Comparison of ENCODE assay signal across 8 mouse cellular contexts in the genomic region with DNA sequence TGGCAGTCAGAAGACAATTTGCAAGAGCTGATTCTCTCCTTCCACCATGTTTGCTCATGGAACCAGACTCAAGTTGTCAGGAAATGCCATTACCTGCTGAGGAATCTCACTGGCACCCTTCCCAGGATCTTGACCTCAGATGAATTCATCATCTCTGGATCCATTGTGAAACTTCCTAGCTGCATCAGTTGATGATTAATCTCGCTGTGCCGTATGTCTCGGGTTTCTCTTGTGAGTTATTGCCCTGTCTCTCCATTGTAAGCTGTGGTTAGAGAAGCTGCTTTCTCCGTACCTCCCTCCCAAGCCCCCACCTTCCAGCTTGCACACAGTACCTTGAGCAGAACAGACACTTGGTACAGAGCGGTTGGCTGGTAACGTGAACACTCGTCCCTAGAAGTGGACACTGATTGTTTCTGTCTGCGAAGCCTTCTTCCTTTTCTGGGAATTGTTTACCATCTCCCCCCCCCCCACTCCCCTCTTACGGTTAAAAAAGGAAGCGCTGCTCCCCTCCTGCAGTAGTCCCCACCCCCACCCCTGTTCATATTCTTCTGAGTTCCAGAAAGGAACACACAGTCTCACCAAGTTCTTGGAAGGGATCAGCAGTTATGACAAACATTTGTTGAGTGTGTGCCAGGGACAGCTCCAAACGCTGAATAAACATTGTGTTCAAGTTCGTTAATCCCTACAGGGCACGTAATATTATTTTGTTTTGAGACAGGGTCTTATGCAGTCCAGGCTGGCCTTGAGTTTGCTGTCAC. TPM values are rescaled to one million over a fixed set of nuclear protein-coding genes. Genes with fewer than 3 reads are reported as not detected.
A peak's percentile ranks its signal among the peaks of the same experiment; 100 is the strongest.
DNase-seq lines count a peak whose midpoint lies in the region; ATAC-seq lines count a peak whose summit lies in the region.

No protein-coding gene starts in this region.

- peak; percentile 68 for DNase-seq in urinary bladder, postnatal 14 days (ENCODE audit: low spot score)
- DNase-seq in urinary bladder, adult 2 months (ENCODE audit: low spot score), result no peak
- peak; percentile 13 for DNase-seq in forelimb bud, embryonic 11.5 days (ENCODE audit: low read depth, low spot score)
- DNase-seq in kidney, adult 18-20 months, result peak; percentile 83
- peak; percentile 88 for DNase-seq in lung, postnatal 25 days (ENCODE audit: low spot score)
- DNase-seq in left cerebral cortex, postnatal 4 days, result no peak
- no peak for DNase-seq in right cerebral cortex, postnatal 25 days

- intact Hi-C loops in left cerebral cortex, postnatal 4 days (cut with DNase I), result no loop called here

- ATAC-seq in monocyte, adult 5-6 weeks (replicated peaks; ENCODE audit: insufficient number of reproducible peaks, low FRiP score, low TSS enrichment, poor library complexity, severe bottlenecking), result no peak

RNA-seq across cellular contexts. Expression of a gene that starts 12.5 kb away (rescaled TPM):
- polyA plus RNA-seq in urinary bladder, adult 2 months (2012; rRNA removed), result 7.9 and 9.9 TPM in 2 replicates
- total RNA-seq in left cerebral cortex, postnatal 4 days (2021), result 1 to 10 TPM; 3.4 TPM
- 2.2 TPM in 1 of 3 replicates, not detected in the others for total RNA-seq in monocyte, adult 5-6 weeks (2017)

RNA-seq across cellular contexts. Expression of a gene that starts 57.2 kb away (rescaled TPM):
- 9.3 and 16.9 TPM in 2 replicates for polyA plus RNA-seq in urinary bladder, adult 2 months (2012; rRNA removed)
- total RNA-seq in left cerebral cortex, postnatal 4 days (2021), result 10 to 100 TPM; 47.5 to 51.0 TPM
- total RNA-seq in monocyte, adult 5-6 weeks (2017), result 35.0 to 74.6 TPM (median 45.6 TPM) in 3 replicates

Comparison
In these comparisons a context has a peak if more than half of its experiments do, and no peak if none do; other contexts are left out.
1. DNase-seq: peak in urinary bladder, postnatal 14 days (single experiment), forelimb bud, embryonic 11.5 days (single experiment), kidney, adult 18-20 months (single experiment) and lung, postnatal 25 days (single experiment); none in urinary bladder, adult 2 months (single experiment), left cerebral cortex, postnatal 4 days (single experiment) and right cerebral cortex, postnatal 25 days (single experiment).